Mouse (Mus musculus): Measurements from ENCODE around the gene Fate1. TPM values are rescaled to one million over a fixed set of nuclear protein-coding genes. Genes with fewer than 3 reads are reported as not detected.
A peak's percentile ranks its signal among the peaks of the same experiment; 100 is the strongest.
"Not testable (repeated sequence)": the region's sequence is repeated elsewhere in the genome, so short reads cannot be mapped to it uniquely, and the experiment has no call there.

Fate1 gene
- total RNA-seq (2021), result under 1 TPM; 0.42 TPM
- long read RNA-seq, experiment 1, result 0 reads
- long read RNA-seq, experiment 2, result 0 reads

DNA sequence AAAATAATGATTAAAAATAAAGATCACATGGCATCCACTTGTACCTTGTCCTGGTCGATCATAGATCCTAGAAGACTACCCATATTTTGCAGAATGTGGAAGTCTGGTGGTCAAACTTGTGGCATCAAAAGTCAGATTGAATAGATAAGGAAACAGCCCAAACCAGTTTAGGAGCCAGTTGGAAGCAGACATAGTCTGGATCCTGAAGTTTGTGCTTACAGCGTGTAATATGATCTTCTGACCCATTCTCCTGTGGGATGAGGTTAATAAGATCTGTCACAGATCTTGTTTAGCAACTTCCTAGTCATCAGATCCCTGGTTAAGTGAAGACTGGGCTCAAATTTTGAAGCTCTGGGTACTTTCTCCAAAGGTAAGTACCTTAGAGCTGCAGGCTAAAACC lies at the start of gene Fate1:
TSS of gene Fate1 (plus strand) at position 301 of the 400 bp plus-strand sequence.
- no peak for DNase-seq (ENCODE audit: low spot score in 2 of 2)

DNA sequence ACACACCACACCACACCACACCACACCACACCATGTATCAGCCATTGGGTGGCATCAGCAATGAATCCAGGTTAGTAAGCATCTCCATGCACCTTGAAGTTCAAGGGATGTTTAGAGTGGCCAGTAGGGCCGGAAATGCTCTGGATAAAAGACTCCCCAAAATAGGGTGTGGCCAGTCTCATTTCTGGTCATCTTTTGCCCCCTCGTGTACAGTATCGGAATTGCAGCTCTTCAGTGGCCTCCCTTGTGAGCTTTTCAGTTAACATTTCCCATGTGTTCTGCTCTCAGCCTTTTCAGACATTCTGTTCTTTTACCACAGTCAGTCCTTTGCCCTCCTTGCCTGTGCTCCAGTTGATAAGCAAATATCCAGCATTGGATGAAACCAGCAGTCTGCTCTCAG lies 26.2 kb upstream of the Fate1 start:
- DNase-seq (ENCODE audit: low spot score in 2 of 2), result peak; percentile 17 to 35

DNA sequence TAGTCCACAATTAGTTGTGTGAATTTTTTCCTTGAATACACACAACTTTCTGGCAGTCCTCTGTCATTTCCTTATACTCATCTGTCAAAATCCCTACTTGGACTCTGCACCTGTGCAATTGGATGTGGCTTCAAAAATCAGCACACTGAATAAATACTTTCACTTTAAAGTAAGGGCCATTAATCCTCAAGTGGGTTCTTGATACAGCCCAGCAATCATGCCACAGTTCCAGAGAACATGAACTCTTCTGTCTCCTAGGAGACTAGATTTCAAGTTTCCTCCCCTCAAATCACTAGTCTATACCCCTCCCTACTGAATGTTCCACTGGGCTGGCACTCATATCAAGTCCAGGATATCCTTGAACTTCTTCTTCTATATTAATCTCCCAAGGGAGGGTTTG lies 14.4 kb upstream of the Fate1 start:
- no peak for DNase-seq (ENCODE audit: low spot score in 2 of 2)

DNA sequence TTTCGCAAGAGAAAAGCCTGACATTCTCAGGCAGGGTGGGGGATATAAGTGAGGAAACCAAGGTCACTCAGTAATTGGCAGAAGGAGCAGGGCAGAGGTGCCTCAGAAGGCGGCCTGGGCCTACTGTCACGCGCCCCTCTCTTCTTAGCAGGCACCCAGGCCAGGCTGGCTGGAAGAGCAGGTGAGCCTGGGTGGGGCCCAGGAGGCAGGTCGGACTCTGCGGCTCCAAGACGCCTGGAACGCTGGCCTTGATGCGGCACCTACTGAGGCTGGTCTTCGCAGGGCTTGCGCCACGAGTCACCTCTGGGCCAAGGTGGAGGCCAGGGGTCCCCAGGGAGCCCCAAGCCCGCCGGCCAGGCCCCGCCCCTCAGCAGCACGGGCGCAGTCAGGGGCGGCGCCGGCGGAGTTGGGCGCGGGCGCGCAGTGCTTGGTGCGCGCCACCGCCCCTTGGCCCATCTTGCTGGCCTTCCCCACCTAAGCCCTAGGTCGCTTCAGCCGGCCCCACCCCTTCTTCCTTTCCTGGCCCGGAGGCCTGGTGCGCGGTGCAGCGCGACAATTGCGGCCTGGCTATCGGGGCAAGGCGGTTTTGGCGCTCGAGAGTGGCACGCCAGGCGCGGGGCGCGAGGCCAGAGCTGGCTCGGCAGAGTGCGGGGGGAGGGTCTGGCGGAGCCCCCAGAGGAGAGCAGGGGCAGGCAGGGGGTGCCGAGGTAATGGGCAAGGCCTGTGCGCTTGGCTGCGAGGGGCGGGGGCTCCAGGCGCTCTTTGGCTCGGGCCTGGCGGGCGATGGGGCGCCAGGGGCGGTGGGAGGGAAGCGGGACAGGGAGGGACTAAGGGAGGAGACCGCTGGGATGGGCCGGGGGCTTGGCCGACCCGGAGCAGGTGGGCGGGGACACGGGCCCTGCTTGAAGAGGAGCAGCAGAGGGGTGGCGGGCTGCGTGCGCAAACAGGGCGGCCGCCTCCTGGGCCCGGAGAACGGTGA lies 10.4 kb upstream of the Fate1 start, which contains the start of gene Prrg3:
TSS of gene Prrg3 (plus strand) at position 552 of the 979 bp plus-strand sequence.
- DNase-seq (ENCODE audit: low spot score in 2 of 2), result peak; percentile 25

DNA sequence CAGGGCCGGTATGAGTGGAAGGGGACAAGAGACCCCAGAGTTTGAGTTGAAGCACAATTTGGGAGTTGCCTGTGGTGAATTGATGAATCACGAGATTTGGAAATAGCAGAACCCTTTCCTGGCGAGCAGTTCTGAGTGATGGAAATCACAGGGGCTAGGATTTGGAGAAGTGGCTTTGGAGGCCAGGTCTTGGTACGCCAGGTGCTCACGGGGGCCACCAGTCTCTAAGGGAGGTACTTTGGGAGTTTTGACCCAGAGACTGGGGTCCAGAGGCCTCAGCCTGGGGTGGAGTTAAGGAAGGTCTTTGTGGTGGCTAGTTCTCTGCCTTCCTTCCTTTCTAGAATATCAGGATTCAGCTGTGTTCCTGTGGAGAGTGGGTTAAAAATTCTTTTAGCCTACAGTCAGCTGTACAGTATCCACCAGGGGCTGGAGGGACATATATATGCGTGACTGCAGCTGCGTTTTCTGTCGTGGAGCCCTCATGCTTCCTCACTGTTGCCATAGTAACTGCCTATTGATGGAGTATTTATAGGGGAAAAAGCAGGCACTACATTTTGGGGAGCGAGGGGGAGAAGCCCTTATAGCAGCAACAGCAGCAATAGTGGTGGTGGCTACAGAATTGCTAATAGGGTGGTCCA lies 9.4 kb upstream of the Fate1 start:
- peak in 1 of 2 experiments; percentile 7 for DNase-seq (ENCODE audit: low spot score in 2 of 2)

DNA sequence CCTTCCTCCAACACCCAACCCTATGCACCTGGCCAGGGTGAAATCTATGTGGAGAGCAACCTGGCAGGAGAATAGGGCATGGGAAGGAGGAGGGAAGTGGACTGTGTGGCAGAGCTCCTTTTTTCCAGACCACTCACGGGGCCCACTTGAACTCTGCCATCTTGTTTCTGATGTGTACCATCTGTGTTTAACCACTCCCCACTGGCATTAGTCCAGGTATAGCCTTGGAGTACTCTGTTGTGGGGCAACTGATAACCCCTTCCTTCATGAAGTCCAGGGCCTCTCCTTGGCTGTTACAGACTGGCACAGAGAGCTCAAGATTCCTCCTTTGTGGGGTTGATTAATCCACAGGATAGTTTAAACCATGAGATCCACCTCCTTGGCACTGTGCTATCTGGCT lies 4.6 kb upstream of the Fate1 start:
- no peak for DNase-seq (ENCODE audit: low spot score in 2 of 2)

DNA sequence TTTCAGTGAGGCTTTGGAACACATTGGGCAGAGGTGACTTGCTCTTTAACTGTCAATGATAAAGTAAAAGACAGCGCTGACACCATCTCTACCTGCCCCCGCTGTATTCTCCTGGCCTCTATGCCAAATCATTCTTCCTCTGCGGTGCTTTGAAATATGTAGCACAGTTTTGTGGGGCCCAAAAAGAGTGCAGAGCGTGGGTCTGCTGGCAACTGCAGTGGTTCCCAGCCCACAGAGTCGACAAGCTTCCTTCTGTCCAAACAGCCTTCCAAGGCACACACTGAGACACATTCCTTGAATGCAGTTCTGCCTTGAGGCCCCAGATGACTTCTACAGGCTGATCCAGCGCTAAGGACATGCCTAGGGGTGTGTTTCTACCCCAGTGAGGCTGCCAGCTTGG lies 4.0 kb upstream of the Fate1 start:
- peak; percentile 36 to 64 for DNase-seq (ENCODE audit: low spot score in 2 of 2)

DNA sequence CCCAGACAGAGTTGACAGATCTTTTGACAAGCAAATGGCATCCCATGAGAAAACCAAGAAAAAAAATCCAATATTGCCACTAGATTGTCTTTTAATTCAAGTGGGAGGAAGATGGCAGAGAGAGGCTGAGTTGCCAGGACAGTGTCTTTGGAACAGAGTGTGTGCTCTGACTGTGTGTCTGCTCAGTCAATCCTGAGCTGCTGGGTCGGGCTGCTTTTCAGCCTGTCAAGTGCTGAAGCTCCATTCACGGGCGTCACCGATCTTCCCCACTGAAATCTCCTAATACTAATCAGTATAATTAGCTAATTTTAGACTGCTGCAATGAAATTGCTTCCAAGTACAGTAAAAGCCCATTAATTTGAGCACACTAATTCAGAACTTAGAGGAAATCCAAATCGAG lies 1.5 kb upstream of the Fate1 start:
- no peak for DNase-seq (ENCODE audit: low spot score in 2 of 2)

DNA sequence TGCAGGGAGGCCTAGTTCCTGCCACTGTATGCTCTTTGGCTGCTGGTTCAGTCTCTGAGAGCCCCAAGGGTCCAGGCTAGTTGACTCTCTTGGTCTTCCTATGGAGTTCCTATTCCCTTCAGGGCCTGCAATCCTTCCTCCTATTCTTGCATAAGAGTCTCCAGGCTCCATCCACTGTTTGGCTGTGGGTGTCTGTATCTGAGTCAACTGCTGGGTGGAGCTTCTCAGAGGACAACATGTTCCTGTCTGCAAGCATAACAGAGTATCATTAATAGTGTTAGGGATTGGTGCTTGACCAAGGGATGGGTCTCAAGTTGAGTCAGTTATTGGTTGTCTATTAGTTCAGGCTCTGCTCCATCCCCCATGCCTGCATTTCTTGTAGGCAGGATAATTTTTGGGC lies 4.9 kb downstream of the Fate1 start:
- DNase-seq (ENCODE audit: low spot score in 2 of 2), result not testable (repeated sequence)

DNA sequence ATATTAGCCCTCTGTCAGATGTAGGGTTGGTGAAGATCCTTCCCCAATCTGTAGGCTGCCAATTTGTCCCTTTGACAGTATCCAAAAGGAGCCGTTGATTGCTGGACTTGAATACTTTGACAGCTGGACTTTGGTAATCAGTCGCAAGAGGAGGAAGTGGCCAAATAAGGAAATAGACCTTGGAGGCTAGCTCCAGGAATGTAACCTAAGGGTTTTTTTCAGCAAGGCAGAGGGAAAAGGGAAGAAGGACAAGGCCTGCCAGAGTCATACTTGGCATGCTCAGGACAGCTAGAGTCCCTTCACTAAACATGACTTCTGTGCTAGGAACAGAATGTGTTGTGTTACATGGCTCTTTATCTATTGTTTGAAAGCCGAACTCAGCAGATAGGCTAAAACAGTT lies 7.7 kb downstream of the Fate1 start:
- DNase-seq (ENCODE audit: low spot score in 2 of 2), result no peak

DNA sequence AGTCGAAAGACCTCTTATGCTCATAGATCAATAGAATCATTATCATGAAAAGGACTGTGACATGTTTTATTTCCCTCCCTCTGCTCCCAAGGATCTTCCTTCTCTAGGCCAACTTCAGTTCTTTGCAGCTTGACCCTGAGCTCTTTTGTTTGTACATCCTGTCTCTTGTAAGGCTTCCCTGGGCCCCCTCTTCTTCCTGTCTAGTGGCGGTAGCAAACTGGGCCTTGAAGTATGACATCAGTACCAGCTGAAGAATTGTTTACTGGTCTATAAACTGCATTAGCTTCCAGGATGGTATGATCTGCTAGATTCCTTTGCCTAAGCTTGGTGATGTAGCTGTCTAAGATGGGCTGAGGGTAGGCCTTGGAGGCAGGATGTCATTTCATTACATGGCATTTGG lies 8.5 kb downstream of the Fate1 start:
- DNase-seq (ENCODE audit: low spot score in 2 of 2), result no peak

DNA sequence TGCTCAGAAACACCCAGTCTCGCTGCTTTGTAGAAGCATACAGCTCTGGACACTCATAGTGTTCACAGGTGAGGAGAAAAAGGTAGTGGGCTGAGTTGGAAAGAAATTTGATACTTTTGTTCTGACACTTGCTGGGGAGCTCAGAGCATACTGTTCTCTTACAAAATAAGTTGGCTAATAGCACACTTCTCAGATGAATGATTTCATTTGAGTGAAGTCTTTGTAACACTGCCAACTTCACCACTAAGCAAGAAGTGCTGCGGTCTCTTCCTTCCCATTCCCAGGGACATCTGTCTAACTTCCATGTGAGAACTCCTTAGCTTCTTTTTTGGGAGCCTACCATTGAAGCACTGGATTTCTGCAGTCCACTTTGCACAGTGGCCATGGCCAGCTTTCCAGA lies 10.4 kb downstream of the Fate1 start:
- no peak for DNase-seq (ENCODE audit: low spot score in 2 of 2)

DNA sequence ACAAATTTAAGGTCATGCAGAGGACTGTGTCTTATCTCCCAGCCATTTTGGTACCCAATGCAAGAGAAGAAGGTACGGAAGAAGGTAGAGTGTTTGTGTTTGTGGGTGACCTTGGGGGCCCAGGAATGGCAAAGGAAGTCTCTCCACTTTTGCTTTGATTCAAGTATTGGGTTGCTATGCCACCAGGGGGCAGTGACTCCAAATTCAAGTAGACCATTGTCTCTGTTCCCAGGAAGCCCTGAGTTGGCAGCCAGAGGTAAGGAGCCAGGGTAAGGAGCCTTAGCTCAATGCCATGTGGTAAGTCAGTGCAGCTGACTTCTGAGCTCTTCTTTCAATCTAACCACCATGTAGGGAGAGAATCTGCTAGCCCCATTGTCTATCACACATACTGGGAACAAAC lies 11.0 kb downstream of the Fate1 start:
- DNase-seq (ENCODE audit: low spot score in 2 of 2), result peak; percentile 17 to 39

DNA sequence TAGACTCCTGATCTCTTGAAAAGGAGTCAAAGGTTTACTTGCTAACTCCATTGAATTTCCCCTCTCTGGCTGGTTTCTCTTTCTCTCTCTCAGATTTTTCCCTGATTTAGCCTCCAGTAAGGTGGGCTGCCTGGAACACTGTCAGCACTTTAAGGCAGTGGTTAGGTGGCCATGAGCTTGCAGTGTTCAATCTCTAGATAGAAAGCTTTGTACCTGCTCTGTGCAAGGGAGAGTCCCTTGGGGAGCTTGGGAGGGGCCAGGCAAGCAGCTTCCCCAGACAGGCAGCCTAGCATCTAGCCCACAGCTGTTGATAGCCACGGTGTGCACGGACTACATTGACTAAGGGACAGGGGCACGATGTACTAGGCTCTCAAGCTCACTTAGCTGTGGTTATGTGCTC lies 18.8 kb downstream of the Fate1 start, which contains the start of gene Cnga2:
TSS of gene Cnga2 (plus strand) at position 301 of the 400 bp plus-strand sequence.
- DNase-seq (ENCODE audit: low spot score in 2 of 2), result no peak

DNA sequence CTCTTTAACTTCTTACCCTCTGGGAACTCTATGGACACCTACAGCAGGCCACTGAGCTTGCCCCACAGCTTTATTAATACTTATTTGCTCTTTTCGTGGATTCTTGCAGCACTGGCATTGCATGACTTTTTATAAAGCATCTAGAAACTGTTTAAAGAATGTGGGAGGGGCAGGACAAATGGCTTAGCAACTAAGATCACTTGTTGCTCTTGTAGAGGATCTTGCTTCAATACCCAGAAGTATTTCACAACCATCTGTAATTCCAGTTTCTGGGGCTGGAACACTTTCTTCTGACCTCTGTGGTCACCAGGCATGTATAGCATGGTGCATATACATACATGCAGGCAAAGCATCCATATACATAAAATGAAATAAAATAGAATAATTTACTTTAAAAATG lies 23.2 kb downstream of the Fate1 start:
- no peak for DNase-seq (ENCODE audit: low spot score in 2 of 2)

DNA sequence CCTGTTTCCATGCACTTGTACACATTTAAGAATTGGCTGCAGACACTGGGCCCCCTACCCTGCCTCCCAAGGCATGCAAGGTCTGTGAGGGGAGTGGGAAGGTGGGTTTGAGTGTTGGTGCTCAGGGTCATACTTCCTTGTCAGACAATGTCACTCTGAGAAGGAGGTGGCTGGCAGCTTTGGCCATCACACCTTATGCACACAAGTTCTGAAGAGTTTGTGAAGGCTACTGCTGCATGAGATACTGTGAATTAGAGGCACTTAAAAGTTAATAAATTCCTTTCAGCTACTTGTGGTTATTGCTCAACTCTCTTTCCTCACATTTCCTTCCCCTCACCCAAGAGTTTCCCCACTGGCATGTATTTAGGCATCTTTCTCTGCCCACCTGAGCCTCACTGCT lies 37.1 kb downstream of the Fate1 start:
- no peak for DNase-seq (ENCODE audit: low spot score in 2 of 2)

DNA sequence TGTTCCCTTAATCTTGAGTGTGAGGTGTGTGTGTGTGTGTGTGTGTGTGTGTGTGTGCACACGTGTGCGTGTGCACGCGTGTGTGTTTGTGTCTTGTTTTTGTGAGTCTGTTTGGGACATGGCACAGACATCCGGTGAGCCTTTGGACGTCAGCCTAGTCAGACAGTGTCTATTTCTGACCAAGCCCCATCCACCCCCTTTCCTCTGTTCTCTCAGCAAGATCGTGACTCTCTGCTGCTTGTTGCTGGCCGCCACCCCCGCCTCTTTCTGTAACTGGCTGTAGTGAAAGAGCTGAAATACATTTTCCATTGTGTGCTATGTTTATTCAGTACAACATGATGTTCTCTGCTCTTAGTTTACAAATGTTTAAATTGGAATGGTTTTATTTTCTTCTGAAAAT lies 39.5 kb downstream of the Fate1 start:
- peak; percentile 37 to 68 for DNase-seq (ENCODE audit: low spot score in 2 of 2)

DNA sequence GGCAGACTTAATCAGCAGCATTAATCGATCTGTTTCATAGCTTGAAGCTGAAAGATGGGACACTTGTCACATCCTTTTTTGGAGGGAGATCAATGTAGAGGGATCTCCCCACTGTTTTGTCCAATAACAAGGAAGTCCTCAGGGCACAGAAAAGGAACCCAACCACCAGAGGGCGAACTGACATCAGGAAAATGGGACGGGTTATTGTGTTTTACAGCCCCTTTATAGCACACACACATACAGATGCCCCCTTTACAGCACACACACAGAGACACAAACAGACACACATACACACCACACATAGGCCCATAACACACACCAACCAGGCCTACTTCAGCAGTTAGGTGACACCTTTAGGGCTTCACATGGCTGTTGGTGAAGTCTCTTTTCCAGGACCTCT lies 40.0 kb downstream of the Fate1 start:
- DNase-seq (ENCODE audit: low spot score in 2 of 2), result peak; percentile 21 to 34

DNA sequence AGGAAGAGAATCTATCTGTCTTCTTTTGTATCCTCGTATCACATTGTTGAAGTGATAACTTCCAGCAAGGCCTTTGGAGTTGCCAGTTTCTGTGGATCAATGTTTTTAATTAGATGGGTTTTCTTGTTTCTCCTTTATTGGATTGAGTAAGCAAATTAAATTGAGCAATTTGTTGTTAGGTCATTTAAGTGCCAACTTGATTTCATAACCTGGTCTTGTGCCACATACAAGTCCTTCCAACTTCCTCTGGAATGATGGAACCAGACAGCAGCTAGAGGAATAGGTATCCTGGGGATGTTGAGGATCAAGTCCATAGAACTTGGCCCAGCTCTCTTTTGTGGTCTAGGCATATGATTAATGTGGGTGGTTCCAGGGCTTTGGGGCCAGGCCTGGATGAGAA lies 49.5 kb downstream of the Fate1 start:
- DNase-seq (ENCODE audit: low spot score in 2 of 2), result no peak

DNA sequence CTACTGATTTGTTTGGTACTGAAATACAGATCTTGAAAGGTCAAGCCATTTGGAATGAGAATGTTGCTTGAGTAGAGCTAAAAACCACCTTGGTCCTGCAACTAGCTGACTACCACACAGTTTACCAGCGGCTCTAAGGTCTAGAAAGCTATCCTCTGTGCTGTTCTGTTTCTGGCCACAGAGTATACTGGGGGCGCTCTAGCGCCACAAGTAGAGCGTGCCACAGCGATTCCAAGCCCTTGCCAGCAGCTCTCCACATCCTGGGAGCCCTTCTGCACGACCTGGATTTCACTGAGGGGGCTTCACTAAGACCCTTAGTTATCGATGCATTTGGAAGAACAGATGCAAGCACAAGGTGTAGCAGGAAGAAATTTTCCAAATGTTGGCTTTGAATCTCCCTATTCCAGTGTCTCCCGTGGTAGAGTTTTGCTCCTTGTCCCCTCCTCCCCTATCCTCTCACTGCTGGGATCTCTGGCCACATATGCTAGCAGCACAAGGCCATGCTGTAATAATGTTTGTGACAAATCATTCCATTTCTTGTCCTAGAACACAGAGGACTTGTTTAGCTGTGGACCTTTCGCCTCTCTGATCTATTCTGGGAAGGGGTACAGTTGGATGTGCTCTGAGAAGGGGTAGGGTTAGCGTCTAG lies 50.1 kb downstream of the Fate1 start:
- DNase-seq (ENCODE audit: low spot score in 2 of 2), result peak; percentile 6 to 46

DNA sequence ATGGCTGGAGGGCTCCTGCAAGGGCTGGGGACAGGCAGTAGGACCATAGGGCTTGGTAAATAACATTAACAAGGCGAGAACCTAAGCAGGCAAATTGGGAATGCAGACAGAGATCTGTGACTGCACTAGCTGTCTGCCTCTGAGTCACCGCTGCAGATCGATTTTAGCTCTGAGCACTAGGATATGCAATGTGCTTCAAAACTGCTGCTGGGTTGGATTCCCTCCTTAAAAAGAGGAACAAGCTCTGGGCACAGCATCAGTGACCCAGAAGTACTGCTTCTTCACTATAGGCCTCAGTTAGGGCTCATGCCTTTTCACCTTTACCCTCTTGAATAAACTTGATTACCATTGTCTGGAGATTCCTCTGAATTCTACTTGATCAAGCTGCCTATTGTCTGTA lies 50.8 kb downstream of the Fate1 start:
- DNase-seq (ENCODE audit: low spot score in 2 of 2), result no peak
